Mouse (Mus musculus) heart, postnatal 14 days (tissue): ENCODE measurements around the gene Rrbp1. TPM values are rescaled to one million over a fixed set of nuclear protein-coding genes. Genes with fewer than 3 reads are reported as not detected.

Experiments
- DNase-seq, 2 experiments: peaks; one replicate each; pipeline ENCODE4 v3.0.0; 2021 to 2022
- intact Hi-C: fragments of 180-260 bp; cut with DNase I; formaldehyde crosslinking; loops from one replicate; pipeline ENCODE4 v1.15.1; 2025
- total RNA-seq, 2 experiments: library from RNA; stranded (reverse); gene quantifications; 2 replicates each; pipeline ENCODE4 v1.2.3; 2021

Gene Rrbp1
- total RNA-seq, 2 experiments from 2014 or later = 117 to 125 TPM

- intact Hi-C loops = no loop called here
These were observed 81.3 kb downstream of the Rrbp1 start for GRCm38 (mm10) chr2:143929607-143930311.

DNA sequence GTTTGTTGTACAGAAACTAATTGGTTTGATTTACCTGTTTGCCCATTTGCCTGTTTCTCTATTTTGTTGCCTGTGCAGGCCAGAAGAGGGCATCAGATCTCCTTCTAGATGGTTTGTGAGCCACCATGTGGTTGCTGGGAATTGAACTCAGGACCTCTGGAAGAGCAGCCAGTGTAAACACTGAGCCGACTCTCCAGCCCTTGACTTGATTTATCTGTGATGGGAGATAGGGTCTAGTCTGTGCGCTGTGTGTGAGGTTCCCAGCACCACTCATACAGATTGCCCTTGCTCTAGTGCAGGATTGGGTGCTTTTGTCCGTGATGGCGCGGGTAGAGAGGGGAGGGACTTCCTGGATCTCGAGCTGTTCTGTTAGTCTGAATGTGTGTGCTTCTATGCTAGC, 85.2 kb downstream of the Rrbp1 start:
- no peak for DNase-seq
- intact Hi-C loops = no loop called here

More at GRCm38 (mm10) chr2:143929607-143930311, 81.3 kb downstream of the Rrbp1 start:
- DNase-seq = no peak

DNA sequence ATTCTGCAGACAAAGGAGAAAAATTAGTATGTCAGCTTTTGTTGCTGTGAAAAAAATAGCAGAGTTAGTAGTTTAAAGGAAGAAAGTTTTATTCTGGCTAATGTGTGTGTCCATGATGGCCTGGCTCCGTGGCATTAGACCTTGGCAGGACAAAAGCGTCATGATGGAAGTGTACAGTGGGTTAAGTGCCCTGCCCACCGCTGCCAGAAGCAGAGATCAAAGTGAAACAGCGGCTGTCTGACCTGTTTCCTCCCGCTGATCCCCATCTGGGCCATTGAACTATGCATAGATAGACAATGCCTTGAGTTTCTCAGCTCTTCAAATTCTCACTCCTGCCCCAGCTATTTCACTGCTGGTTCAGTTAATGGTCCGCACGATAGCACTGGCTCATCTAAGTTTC, 87.0 kb downstream of the Rrbp1 start:
- no peak for DNase-seq
- intact Hi-C loops = no loop called here

GRCm38 (mm10) chr2:143918831-143919502, 92.1 kb downstream of the Rrbp1 start:
- intact Hi-C loops = no loop called here
- DNase-seq = no peak

GRCm38 (mm10) chr2:143917622-143918021, 93.4 kb downstream of the Rrbp1 start:
- no peak for DNase-seq
- intact Hi-C loops = no loop called here

DNA sequence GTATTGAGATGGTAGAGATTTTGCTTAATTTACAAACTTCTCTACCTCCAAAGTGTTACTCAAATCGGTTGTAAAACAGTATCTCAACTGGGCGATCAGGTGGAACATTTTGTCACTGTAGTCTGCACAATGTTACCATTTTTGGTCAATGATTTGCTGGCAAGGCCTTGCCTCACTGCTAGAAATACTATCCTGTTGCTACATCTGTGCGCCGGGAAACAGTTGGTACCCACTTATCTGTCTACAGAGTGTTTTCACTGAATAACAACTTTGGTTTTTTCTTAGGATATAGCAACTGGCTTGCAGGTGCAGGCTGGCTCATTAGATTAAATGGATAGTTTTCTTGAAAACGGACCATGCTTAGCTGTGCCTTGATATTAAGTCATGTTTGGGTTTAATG, 94.8 kb downstream of the Rrbp1 start:
- DNase-seq = no peak
- intact Hi-C loops = no loop called here

- peak in 1 of 2 experiments; percentile 54 for DNase-seq
- intact Hi-C loops = loop anchor here (2.0 kb wide), 1 partner anchor 89 kb away; no protein-coding TSS in a partner anchor
These were observed 95.4 kb downstream of the Rrbp1 start for GRCm38 (mm10) chr2:143915600-143916135.

- DNase-seq = peak; percentile 98
- intact Hi-C loops = loop anchor here (2.0 kb wide), 1 partner anchor 90 kb away; no protein-coding TSS in a partner anchor
These were observed 96.1 kb downstream of the Rrbp1 start, which contains the start of gene Dstn for GRCm38 (mm10) chr2:143914760-143915599. Dstn (plus strand) TSS chr2:143915320.

DNA sequence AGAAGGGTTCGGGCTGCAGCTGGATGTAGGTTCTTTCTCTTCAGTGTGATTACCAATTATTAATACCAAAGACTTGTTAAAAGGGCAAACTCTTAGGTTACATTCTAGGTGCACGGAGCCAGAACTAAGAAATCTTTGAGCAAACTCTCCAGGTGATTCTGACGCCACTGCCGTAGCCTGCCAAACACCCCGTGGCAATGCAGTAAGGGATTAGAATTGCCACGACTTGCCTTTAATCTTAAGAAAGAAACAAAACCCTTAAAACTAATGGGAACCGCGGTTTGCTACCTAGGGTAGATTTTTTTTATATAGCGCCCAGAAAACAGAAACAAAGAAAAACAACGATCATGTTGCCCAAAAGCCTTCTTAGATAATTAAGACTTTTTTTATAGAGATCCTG, 96.8 kb downstream of the Rrbp1 start:
- intact Hi-C loops = loop anchor here (2.0 kb wide), 1 partner anchor 91 kb away; no protein-coding TSS in a partner anchor
- DNase-seq = no peak

DNA sequence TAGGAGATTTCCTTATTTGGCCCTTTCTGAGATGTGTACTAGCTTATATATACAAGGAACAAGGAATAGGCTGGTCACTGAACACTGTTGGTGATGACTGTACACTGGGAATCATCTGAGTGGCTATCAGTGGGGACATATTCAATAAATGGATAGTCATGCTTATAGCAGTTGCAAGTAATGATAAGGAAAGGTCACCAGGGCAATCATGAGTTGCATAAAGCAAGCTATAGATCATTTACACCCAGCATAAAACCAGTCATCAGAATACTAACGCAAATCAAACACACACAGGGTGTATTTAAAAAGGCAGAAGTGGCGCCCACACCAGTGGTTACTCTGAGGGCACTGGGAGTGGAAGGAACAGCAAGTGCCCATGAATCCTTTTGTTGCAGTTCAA, 98.9 kb downstream of the Rrbp1 start:
- DNase-seq = no peak
- intact Hi-C loops = loop anchor here (2.0 kb wide), 1 partner anchor 41 kb away; no protein-coding TSS in a partner anchor

DNA sequence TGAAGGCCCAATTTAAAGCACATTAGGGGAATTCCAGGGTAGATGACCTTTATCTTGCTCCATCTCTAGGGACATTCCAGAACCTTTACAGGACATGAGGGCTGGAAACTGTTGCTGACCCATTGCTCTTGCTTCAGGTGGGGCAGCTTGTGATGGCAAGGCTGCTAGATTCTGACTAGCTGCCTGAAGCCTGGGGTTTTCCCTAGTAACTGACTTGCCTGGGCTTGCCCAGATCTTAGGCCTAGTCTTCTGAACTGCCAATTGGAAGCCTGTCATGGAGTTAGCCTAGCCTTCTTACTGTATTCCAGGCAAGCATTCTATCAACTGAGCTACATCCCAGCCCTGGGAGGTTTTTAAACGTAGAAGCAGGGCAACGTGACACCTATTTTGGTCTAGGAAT, 101.8 kb downstream of the Rrbp1 start:
- intact Hi-C loops = no loop called here
- DNase-seq = no peak

- intact Hi-C loops = no loop called here
- DNase-seq = no peak
These were observed 106.2 kb downstream of the Rrbp1 start for GRCm38 (mm10) chr2:143904896-143905295.

DNA sequence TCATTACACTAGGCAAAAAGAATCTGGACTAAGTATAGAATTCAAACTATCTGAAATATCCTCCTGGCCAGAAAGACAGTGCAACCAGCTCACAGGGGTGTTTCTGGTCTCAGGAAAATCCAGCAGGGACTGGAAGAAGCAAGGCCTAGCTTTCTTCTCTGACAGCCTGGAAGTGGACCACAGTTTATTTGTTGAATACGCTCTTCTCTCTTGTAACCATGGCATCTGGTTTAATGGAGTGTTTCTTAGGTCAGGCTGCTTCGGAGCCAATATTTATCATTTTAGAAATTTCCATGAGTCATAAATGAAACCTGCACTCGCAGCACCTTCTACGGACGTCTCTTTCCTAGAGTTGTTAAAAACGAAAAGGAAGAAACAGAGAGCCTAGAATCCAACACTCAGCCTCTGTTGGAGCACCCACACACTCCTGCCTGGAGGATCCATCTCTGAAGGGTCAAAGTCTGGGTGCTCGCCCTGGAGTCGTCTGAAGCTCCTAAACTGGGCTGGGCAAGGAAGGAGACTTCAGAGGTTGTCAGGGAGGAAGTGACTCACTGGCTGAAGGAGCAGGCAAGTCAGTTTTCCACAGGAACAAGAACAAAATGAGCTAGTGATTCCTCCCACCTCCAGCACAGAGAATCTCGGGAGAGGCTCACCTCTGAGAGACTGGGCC, 107.6 kb downstream of the Rrbp1 start:
- DNase-seq = peak in 1 of 2 experiments; percentile 8

DNA sequence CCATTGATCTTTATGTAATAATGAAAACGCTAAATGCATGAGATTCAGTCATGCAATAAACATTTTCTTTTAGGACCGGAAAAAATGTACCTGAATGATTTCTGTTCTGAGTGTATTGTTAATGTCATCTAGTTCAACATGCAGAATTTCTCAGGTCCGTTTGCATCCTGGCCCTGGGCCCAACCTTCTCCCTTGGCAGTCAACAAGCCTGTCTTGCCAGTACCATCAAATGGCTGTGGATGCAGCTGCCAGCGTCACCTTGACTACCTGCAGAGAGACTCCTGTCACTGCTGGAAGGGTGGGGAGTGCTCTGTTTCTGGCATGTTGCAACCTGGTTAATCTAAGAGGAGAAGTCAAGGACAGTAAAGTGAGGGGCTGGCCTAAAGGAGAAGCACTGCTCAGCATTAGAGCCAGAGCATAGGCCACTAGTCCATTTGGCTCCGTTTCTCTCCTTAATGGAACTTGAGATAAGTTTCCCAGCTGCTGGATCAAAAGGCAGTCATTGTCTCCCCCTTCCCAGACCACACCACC, 110.2 kb downstream of the Rrbp1 start:
- intact Hi-C loops = no loop called here
- DNase-seq = peak; percentile 14 to 46

More for the DNA sequence above, 107.6 kb downstream of the Rrbp1 start:
- intact Hi-C loops = no loop called here

- intact Hi-C loops = no loop called here
These were observed 111.4 kb downstream of the Rrbp1 start for GRCm38 (mm10) chr2:143899470-143900220.

More at GRCm38 (mm10) chr2:143899470-143900220, 111.4 kb downstream of the Rrbp1 start:
- no peak for DNase-seq
